Mouse (Mus musculus) liver, postnatal 0 days (tissue): Measurements from ENCODE around the gene Setx. TPM values are rescaled to one million over a fixed set of nuclear protein-coding genes. Genes with fewer than 3 reads are reported as not detected.

ENCODE experiments used
- ATAC-seq: fragments of 200-750 bp; cut with Nextera tagmentation; 2 replicates; pipeline ENCODE4 v1.8.0; 2017; ENCODE audit warnings: mild to moderate bottlenecking, moderate library complexity
- DNase-seq: peaks from one replicate; pipeline ENCODE4 v3.0.0-alpha.2; 2016
- H3K27ac ChIP-seq: fragments of 300-500 bp; sonication (generic); 2 replicates; pipeline ENCODE4 v1.5.1; 2014; ENCODE audit warnings: antibody characterized with exemption, moderate library complexity, mild to moderate bottlenecking, low read depth
- H3K27me3 ChIP-seq: fragments of 300-500 bp; sonication (generic); 2 replicates; pipeline ENCODE4 v1.6.1; 2014; ENCODE audit warnings: low read length, control low read depth, mixed read lengths; ENCODE audit not compliant: insufficient read depth
- H3K36me3 ChIP-seq: fragments of 300-500 bp; sonication (generic); replicated peaks from 2 replicates; pipeline ENCODE4 v1.6.1; 2014; ENCODE audit warnings: mild to moderate bottlenecking, control low read depth, low read length, moderate library complexity, mixed read lengths; ENCODE audit not compliant: insufficient read depth
- H3K4me1 ChIP-seq: fragments of 300-500 bp; sonication (generic); 2 replicates; pipeline ENCODE4 v1.6.1; 2014; ENCODE audit warnings: antibody characterized with exemption, mild to moderate bottlenecking, control low read depth; ENCODE audit not compliant: insufficient read depth
- H3K4me2 ChIP-seq: fragments of 300-500 bp; sonication (generic); 2 replicates; pipeline ENCODE4 v1.6.1; 2014; ENCODE audit warnings: low read depth, mild to moderate bottlenecking, low read length, moderate library complexity, mixed read lengths
- H3K4me3 ChIP-seq: fragments of 300-500 bp; sonication (generic); 2 replicates; pipeline ENCODE4 v1.5.1; 2014; ENCODE audit warnings: low read depth, low read length
- H3K9ac ChIP-seq: fragments of 300-500 bp; sonication (generic); replicated peaks from 2 replicates; pipeline ENCODE4 v1.6.1; 2014; ENCODE audit warnings: mild to moderate bottlenecking, moderate library complexity
- H3K9me3 ChIP-seq: fragments of 300-500 bp; sonication (generic); 2 replicates; pipeline ENCODE4 v1.6.1; 2016; ENCODE audit warnings: mild to moderate bottlenecking, control low read depth, low read length, mixed read lengths
- CTCF ChIP-seq: sonication (generic); IDR thresholded peaks from 2 replicates; pipeline ENCODE4 v1.5.1; 2016; ENCODE audit warnings: antibody characterized with exemption, low read depth
- EP300 ChIP-seq: IDR thresholded peaks from 2 replicates; pipeline ENCODE4 v1.6.1; 2016; ENCODE audit warnings: antibody characterized with exemption, low read depth, mild to moderate bottlenecking
- WGBS: fragments of 180-500 bp; shearing (Covaris S2); extraction: QIAGEN DNeasy Blood & Tissue Kit; methylation state at CpG from one replicate; pipeline ENCODE4 v1.1.7; 2014; ENCODE audit not compliant: insufficient replicate concordance; 5-methylcytosine and 5-hydroxymethylcytosine counted together
- polyA plus RNA-seq: library from polyadenylated mRNA; unstranded; fragments of >200 nt; fragmentation: Nextera tagmentation; extraction: Ambion mirVana; gene quantifications from 2 replicates; pipeline ENCODE4 v1.2.1, GENCODE M21; 2015

Gene Setx
- polyA plus RNA-seq, 1 experiment from 2014 or later: 3.3 TPM

DNA sequence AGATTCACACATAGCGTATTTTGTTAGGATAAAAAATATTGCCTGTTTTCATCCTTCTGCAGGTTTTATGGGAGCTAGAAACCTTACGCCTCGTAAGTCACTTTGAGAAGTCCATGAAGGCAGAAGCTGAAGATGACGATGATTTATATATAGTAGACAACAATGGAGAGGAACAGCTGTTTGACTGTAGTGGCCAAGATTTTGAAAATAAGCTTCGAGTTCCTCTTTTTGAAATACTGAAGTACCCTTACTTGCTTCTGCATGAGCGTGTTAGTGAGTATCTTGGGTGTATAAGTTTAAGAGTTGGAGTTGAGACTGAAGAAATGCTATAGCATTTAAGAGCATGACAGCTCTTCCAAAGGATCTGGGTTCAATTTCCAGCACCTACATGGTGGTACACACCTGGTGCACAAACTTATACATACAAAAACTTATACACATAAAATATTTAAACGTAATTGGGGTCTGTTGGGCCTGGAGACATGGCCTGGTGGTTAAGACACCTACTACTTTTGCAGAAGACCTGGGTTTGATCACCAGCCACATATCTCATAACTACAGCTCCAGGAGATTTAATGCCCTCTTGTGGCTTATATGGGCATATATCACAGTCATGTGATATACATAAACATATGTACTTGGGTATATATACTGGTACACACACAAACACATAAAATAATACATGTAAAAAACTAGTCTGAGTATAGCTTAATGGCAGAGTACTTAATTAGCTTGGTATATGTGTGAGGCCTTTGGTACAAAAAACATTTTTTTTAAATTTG is 6.3 kb downstream of the Setx start:
- Histone ChIP-seq H3K4me3 (no peak overlapping the region), H3K36me3 (peaks cover 26% of the 10 kb centered on the region)

DNA sequence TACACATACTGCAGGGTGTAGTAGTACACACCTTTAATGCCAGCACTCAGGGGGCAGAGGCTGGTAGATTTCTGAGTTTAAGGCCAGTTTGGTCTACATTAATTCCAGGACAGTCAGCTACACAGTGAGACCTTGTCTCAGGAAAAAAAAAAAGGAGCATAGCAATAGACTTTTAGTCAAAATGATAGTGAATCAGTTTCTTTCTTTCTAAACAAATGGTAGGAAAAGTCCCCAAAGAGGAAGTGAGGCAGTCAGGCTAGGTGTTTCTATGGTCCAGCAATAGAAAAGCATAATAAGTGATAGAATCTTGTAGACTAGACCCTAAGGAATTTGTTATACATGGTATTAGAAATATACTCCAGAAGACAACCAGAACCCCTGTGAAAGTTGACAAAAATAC is 11.2 kb downstream of the Setx start:
- peaks cover 37% of the 10 kb centered on the region for H3K36me3 ChIP-seq
- H3K9me3 ChIP-seq: no peaks in the 10 kb centered on the region
- ATAC-seq (no peak), DNase-seq (no peak)
- no peaks in the 10 kb centered on the region for H3K27me3 ChIP-seq
- no peak overlapping the region for H3K4me3 ChIP-seq
- no peaks in the 10 kb centered on the region for H3K4me1 ChIP-seq
- H3K4me2 ChIP-seq: no peak overlapping the region
- H3K27ac ChIP-seq: no peak overlapping the region
- H3K9ac ChIP-seq: no peak overlapping the region
- no peak for TF ChIP-seq EP300
- TF ChIP-seq CTCF: no peak

More for the DNA sequence above, 6.3 kb downstream of the Setx start:
- no peak for ATAC-seq
- DNase-seq: no peak
- H3K4me1 ChIP-seq: peaks cover 12% of the 10 kb centered on the region
- H3K9me3 ChIP-seq: no peaks in the 10 kb centered on the region
- TF ChIP-seq CTCF: peak; percentile 38
- TF ChIP-seq EP300: no peak
- no peaks in the 10 kb centered on the region for H3K27me3 ChIP-seq
- H3K4me2 ChIP-seq: no peak overlapping the region
- 70% methylated on average over 7 of the region's 7 CpGs for WGBS
- no peak overlapping the region for H3K27ac ChIP-seq
- no peak overlapping the region for H3K9ac ChIP-seq

DNA sequence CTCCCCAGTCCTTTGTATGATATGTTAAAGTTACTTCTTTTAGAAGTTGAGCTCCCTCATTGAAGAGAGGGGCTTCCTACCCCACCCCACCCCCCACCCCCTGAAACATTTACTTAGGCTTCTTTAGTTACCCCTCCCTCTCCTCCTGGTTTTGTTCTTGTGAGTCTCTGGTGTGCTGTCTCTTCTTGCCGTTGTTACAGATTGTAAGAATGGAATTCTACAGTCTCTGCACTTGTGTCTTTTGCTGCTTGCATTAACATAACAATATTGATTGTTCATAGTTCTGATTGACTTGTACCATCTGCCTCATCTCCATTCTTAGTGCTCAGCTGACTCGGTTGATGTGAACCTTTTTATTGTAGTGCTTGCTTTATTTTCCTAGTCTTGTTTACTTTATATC is 28.0 kb downstream of the Setx start:
- H3K27me3 ChIP-seq: no peaks in the 10 kb centered on the region
- DNase-seq: no peak
- H3K27ac ChIP-seq: no peak overlapping the region
- TF ChIP-seq EP300 (no peak), CTCF (no peak)
- ATAC-seq: no peak
- 79% methylated on average over 2 of the region's 2 CpGs for WGBS
- no peak overlapping the region for H3K9ac ChIP-seq
- H3K4me2 ChIP-seq: no peak overlapping the region
- H3K36me3 ChIP-seq: peaks cover 65% of the 10 kb centered on the region
- no peaks in the 10 kb centered on the region for H3K4me1 ChIP-seq
- no peaks in the 10 kb centered on the region for H3K9me3 ChIP-seq
- no peak overlapping the region for H3K4me3 ChIP-seq

DNA sequence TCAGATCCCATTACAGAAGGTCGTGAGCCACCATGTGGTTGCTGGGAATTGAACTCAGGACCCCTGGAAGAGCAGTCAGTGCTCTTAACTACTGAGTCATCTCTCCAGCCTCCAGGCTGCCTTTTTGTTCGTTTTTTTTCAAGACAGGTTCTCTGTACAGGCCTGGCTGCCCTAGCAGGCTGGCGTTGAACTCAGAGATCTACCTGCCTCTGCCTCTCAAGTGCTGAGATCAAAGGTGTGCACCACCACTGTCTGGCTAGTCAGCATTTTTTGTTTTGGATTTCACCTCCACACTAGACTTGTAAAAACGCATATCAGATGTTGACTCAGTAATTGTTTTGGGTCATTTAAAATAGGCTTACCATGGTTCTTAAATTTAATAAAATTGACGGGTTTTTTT is 44.1 kb downstream of the Setx start:
- no peak overlapping the region for H3K4me3 ChIP-seq
- H3K4me1 ChIP-seq: no peaks in the 10 kb centered on the region
- H3K27me3 ChIP-seq: no peaks in the 10 kb centered on the region
- no peak overlapping the region for H3K9ac ChIP-seq
- TF ChIP-seq CTCF (no peak), EP300 (no peak)
- no peaks in the 10 kb centered on the region for H3K9me3 ChIP-seq
- DNase-seq (no peak), ATAC-seq (no peak)
- peaks cover 51% of the 10 kb centered on the region for H3K36me3 ChIP-seq
- 81% methylated on average over 5 of the region's 5 CpGs for WGBS
- no peak overlapping the region for H3K27ac ChIP-seq
- H3K4me2 ChIP-seq: no peak overlapping the region

DNA sequence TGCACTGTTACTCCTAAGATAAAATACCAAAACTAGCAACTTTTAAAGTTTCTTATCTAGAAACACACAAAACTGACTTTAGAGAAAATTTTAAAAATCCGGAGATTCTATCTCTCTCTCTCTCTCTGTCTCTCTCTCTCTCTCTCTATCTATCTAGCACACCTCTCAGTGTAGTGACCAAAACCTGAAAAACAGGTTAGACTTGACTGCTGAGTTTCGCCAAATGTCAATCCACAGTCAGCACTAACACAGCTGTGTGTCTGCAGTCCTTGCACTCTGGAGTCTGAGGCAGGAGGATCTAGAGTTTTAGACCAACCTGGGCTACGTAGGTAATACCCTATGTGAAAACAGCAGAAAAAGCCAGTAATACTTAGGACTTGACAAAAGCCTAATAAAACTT is 50.9 kb downstream of the Setx start:
- no peak for TF ChIP-seq EP300
- peaks cover 72% of the 10 kb centered on the region for H3K36me3 ChIP-seq
- WGBS: 68% methylated on average over 3 of the region's 3 CpGs

DNA sequence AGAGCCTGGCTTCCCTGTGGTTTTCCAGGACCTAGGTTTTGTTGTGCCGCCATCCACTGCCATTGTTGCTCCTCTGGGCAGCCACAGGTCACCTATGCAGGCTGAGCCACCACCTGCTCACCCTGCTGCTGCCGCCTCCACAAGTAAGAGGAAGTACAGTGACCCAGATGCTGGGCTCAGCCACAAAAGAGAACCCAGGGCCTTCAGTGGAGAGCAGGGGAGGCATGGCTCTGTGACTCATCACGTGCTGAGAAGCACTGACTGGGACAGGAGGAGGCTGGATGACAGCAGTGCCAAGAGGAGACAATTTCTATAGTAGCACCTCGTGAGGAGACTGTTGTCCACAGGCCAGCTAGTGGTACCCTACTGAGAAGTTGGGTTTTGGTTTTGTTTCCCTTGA is 55.8 kb downstream of the Setx start:
- Histone ChIP-seq H3K27ac (no peak overlapping the region), H3K27me3 (no peaks in the 10 kb centered on the region), H3K9me3 (no peaks in the 10 kb centered on the region), H3K4me3 (no peak overlapping the region), H3K9ac (no peak overlapping the region), H3K4me2 (no peak overlapping the region), H3K36me3 (peaks cover 50% of the 10 kb centered on the region), H3K4me1 (no peaks in the 10 kb centered on the region)
- WGBS: 57% methylated on average over 4 of the region's 4 CpGs
- no peak for DNase-seq
- no peak for ATAC-seq
- TF ChIP-seq CTCF: no peak
- no peak for TF ChIP-seq EP300

More for the DNA sequence above, 50.9 kb downstream of the Setx start:
- Histone ChIP-seq H3K27ac (no peak overlapping the region), H3K4me2 (no peak overlapping the region), H3K4me1 (no peaks in the 10 kb centered on the region), H3K4me3 (no peak overlapping the region), H3K9ac (no peak overlapping the region), H3K27me3 (no peaks in the 10 kb centered on the region), H3K9me3 (no peaks in the 10 kb centered on the region)
- DNase-seq (no peak), ATAC-seq (no peak)

DNA sequence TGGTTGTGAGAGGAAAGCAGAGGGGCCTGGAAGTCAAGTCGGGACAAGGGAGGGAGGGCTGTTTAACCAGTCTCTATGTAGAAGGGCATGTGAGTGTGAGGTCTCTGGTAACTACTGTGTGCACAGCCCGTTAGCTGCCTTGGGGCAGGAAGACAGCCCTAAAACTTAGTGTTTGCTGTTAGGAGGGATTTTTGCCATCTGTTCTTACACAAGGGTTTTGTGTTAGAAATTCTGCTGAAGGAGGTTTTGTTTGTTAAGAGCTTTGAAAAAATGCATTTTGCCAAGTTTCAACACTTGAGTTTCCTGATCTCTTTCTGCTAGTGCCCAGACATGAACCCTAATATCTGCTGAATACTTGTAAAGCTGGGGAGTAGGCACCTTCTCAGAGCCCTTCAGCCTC is 57.1 kb downstream of the Setx start:
- Histone ChIP-seq H3K9ac (no peak overlapping the region), H3K36me3 (peaks cover 39% of the 10 kb centered on the region), H3K9me3 (no peaks in the 10 kb centered on the region), H3K4me2 (no peak overlapping the region), H3K27ac (no peak overlapping the region), H3K4me3 (no peak overlapping the region), H3K27me3 (no peaks in the 10 kb centered on the region), H3K4me1 (no peaks in the 10 kb centered on the region)
- WGBS: 78% methylated on average over 2 of the region's 2 CpGs
- TF ChIP-seq EP300 (no peak), CTCF (no peak)
- ATAC-seq (no peak), DNase-seq (no peak)
